Mouse (Mus musculus) MEL (cell line): Measurements from ENCODE around the gene Tmem182. TPM values are rescaled to one million over a fixed set of nuclear protein-coding genes. Genes with fewer than 3 reads are reported as not detected.

Source experiments
- DNase-seq: peaks from one replicate; pipeline ENCODE4 v3.0.0; 2011; ENCODE audit warnings: low read depth, low spot score
- H3K27ac ChIP-seq: 2 replicates; pipeline ENCODE4 v1.5.1; 2012; ENCODE audit warnings: low read depth, mild to moderate bottlenecking, control low read depth, low read length, moderate library complexity; ENCODE audit not compliant: control insufficient read depth
- H3K27me3 ChIP-seq, 2 experiments: fragments of 150-350 bp in 1 of 2; sonication (generic) in 1 of 2; 2 replicates each; pipeline ENCODE4 v1.6.1; 2012; ENCODE audit warnings: low read length in 2 of 2, mild to moderate bottlenecking in 2 of 2, improper control_type of control experiment in 1 of 2, moderate library complexity in 1 of 2; ENCODE audit not compliant: insufficient read depth in 2 of 2, control insufficient read depth in 1 of 2
- H3K36me3 ChIP-seq, 2 experiments: 2 replicates each; pipeline ENCODE4 v1.6.1; 2012 to 2014; ENCODE audit warnings: low read length in 2 of 2, improper control_type of control experiment in 1 of 2, inconsistent platforms in 1 of 2, mild to moderate bottlenecking in 1 of 2; ENCODE audit not compliant: insufficient read depth in 2 of 2, control insufficient read depth in 1 of 2
- H3K4me1 ChIP-seq, 2 experiments: fragments of 150-350 bp in 1 of 2; sonication (generic) in 1 of 2; 2 replicates each; pipeline ENCODE4 v1.6.1; 2012; ENCODE audit warnings: low read length in 2 of 2, improper control_type of control experiment in 1 of 2, mild to moderate bottlenecking in 1 of 2; ENCODE audit not compliant: insufficient read depth in 2 of 2, control insufficient read depth in 1 of 2
- H3K4me3 ChIP-seq, 2 experiments: fragments of 150-350 bp in 1 of 2; sonication (generic) in 1 of 2; 2 replicates each; pipeline ENCODE4 v1.5.1; 2012; ENCODE audit warnings: low read depth in 2 of 2, low read length in 2 of 2, mild to moderate bottlenecking in 2 of 2, moderate library complexity in 2 of 2, control low read depth in 1 of 2, improper control_type of control experiment in 1 of 2; ENCODE audit not compliant: control insufficient read depth in 1 of 2, insufficient read depth in 1 of 2
- H3K79me2 ChIP-seq: 2 replicates; pipeline ENCODE4 v1.6.1; 2012; ENCODE audit warnings: mild to moderate bottlenecking, low read length, moderate library complexity; ENCODE audit not compliant: control insufficient read depth, poor library complexity, insufficient read depth
- H3K9ac ChIP-seq: 2 replicates; pipeline ENCODE4 v1.6.1; 2012; ENCODE audit warnings: low read depth, mild to moderate bottlenecking, control low read depth, low read length, moderate library complexity; ENCODE audit not compliant: control insufficient read depth, poor library complexity, severe bottlenecking
- H3K9me3 ChIP-seq: fragments of 150-350 bp; sonication (generic); replicated peaks from 2 replicates; pipeline ENCODE4 v1.6.1; 2012; ENCODE audit warnings: mild to moderate bottlenecking, low read length, improper control_type of control experiment, moderate library complexity; ENCODE audit not compliant: insufficient read depth
- BHLHE40 ChIP-seq: IDR thresholded peaks from 2 replicates; pipeline ENCODE4 v1.6.1; 2012; ENCODE audit warnings: low read depth, mild to moderate bottlenecking, inconsistent platforms, low read length, improper control_type of control experiment, borderline replicate concordance
- E2F4 ChIP-seq: IDR thresholded peaks from 2 replicates; pipeline ENCODE4 v1.6.1; 2011; ENCODE audit warnings: low read depth, low read length, improper control_type of control experiment, borderline replicate concordance
- ETS1 ChIP-seq: IDR thresholded peaks from 2 replicates; pipeline ENCODE4 v1.6.1; 2012; ENCODE audit warnings: low read depth, mild to moderate bottlenecking, inconsistent platforms, low read length, improper control_type of control experiment, moderate library complexity
- GABPA ChIP-seq: IDR thresholded peaks from 2 replicates; pipeline ENCODE4 v1.6.1; 2012; ENCODE audit warnings: low read depth, mild to moderate bottlenecking, inconsistent platforms, low read length, improper control_type of control experiment, moderate library complexity
- GATA1 ChIP-seq: IDR thresholded peaks from 2 replicates; pipeline ENCODE4 v1.6.1; 2011; ENCODE audit warnings: low read depth, low read length, improper control_type of control experiment
- HCFC1 ChIP-seq: IDR thresholded peaks from 2 replicates; pipeline ENCODE4 v1.6.1; 2012; ENCODE audit warnings: low read depth, mild to moderate bottlenecking, inconsistent platforms, low read length, improper control_type of control experiment, moderate library complexity
- JUND ChIP-seq: IDR thresholded peaks from 2 replicates; pipeline ENCODE4 v1.6.1; 2011; ENCODE audit warnings: low read depth, mild to moderate bottlenecking, improper control_type of control experiment, low read length
- MAX ChIP-seq: IDR thresholded peaks from 2 replicates; pipeline ENCODE4 v1.6.1; 2011; ENCODE audit warnings: low read length, improper control_type of control experiment
- MAZ ChIP-seq: IDR thresholded peaks from 2 replicates; pipeline ENCODE4 v1.6.1; 2012; ENCODE audit warnings: low read depth, mild to moderate bottlenecking, inconsistent platforms, low read length, improper control_type of control experiment
- MYB ChIP-seq: IDR thresholded peaks from 2 replicates; pipeline ENCODE4 v1.6.1; 2011; ENCODE audit warnings: mild to moderate bottlenecking, low read depth, low read length, improper control_type of control experiment
- MYC ChIP-seq: IDR thresholded peaks from 2 replicates; pipeline ENCODE4 v1.6.1; 2011; ENCODE audit warnings: low read depth, mild to moderate bottlenecking, low read length, improper control_type of control experiment, moderate library complexity
- NRF1 ChIP-seq: IDR thresholded peaks from 2 replicates; pipeline ENCODE4 v1.6.1; 2014; ENCODE audit warnings: low read depth, mild to moderate bottlenecking, inconsistent platforms, low read length, improper control_type of control experiment, moderate library complexity; ENCODE audit not compliant: poor library complexity, insufficient read depth, severe bottlenecking
- POLR2AphosphoS2 ChIP-seq: IDR thresholded peaks from 2 replicates; pipeline ENCODE4 v1.6.1; 2011; ENCODE audit warnings: low read length, improper control_type of control experiment
- RAD21 ChIP-seq: IDR thresholded peaks from 2 replicates; pipeline ENCODE4 v1.6.1; 2011; ENCODE audit warnings: mild to moderate bottlenecking, low read depth, low read length, improper control_type of control experiment
- TAL1 ChIP-seq: IDR thresholded peaks from 2 replicates; pipeline ENCODE4 v1.6.1; 2012; ENCODE audit warnings: mild to moderate bottlenecking, inconsistent platforms, low read length, moderate library complexity, mixed read lengths
- TBP ChIP-seq: IDR thresholded peaks from 2 replicates; pipeline ENCODE4 v1.8.0; 2011; ENCODE audit warnings: low read depth, low read length, improper control_type of control experiment
- UBTF ChIP-seq: IDR thresholded peaks from 2 replicates; pipeline ENCODE4 v1.6.1; 2012; ENCODE audit warnings: low read depth, mild to moderate bottlenecking, inconsistent platforms, low read length, improper control_type of control experiment, moderate library complexity, borderline replicate concordance; ENCODE audit not compliant: insufficient read depth
- USF1 ChIP-seq: IDR thresholded peaks from 2 replicates; pipeline ENCODE4 v1.6.1; 2014; ENCODE audit warnings: low read depth, mild to moderate bottlenecking, inconsistent platforms, low read length, improper control_type of control experiment, moderate library complexity
- ZC3H11A ChIP-seq: IDR thresholded peaks from 2 replicates; pipeline ENCODE4 v1.6.1; 2012; ENCODE audit warnings: low read depth, mild to moderate bottlenecking, inconsistent platforms, low read length, improper control_type of control experiment
- ZKSCAN1 ChIP-seq: IDR thresholded peaks from 2 replicates; pipeline ENCODE4 v1.6.1; 2012; ENCODE audit warnings: low read depth, mild to moderate bottlenecking, inconsistent platforms, low read length, improper control_type of control experiment, moderate library complexity
- ZMIZ1 ChIP-seq: IDR thresholded peaks from 2 replicates; pipeline ENCODE4 v1.6.1; 2012; ENCODE audit warnings: low read depth, mild to moderate bottlenecking, inconsistent platforms, low read length, improper control_type of control experiment, moderate library complexity
- ZNF384 ChIP-seq: IDR thresholded peaks from 2 replicates; pipeline ENCODE4 v1.6.1; 2012; ENCODE audit warnings: low read depth, mild to moderate bottlenecking, inconsistent platforms, low read length, improper control_type of control experiment
- polyA plus RNA-seq, 2 experiments: library from polyadenylated mRNA; stranded (reverse) in 1 of 2; unstranded in 1 of 2; fragments of >175 nt in 1 of 2; fragments of >200 nt in 1 of 2; gene quantifications; 2 replicates each; pipeline versions ENCODE4 v1.2.1 to v1.2.4; 2012; ENCODE audit warnings: low replicate concordance in 2 of 2, low read depth in 1 of 2; ENCODE audit not compliant: insufficient read length in 2 of 2, insufficient read depth in 1 of 2, missing spikeins in 1 of 2
- total RNA-seq: library from RNA; depleted of rRNA; stranded (reverse); fragments of 300-350 nt; gene quantifications from 2 replicates; pipeline ENCODE4 v1.2.3, GENCODE M21; 2012

Gene Tmem182
- total and polyA plus RNA-seq, 3 experiments, result not detected

- H3K79me2 ChIP-seq, result no peaks in the 10 kb centered on the region
- no peak overlapping the region for H3K9ac ChIP-seq
- TF ChIP-seq BHLHE40 (no peak), POLR2AphosphoS2 (no peak), E2F4 (no peak), TBP (no peak), USF1 (no peak), MYC (no peak), ZMIZ1 (no peak)
- H3K36me3 ChIP-seq, result no peaks in the 10 kb centered on the region
- no peaks in the 10 kb centered on the region for H3K9me3 ChIP-seq
- no peak for DNase-seq
- no peaks in the 10 kb centered on the region for H3K4me1 ChIP-seq
- H3K4me3 ChIP-seq, result no peak overlapping the region
- no peak overlapping the region for H3K27ac ChIP-seq
- H3K27me3 ChIP-seq, result no peaks in the 10 kb centered on the region; a peak in 1 of 4 replicates
Observed at GRCm38 (mm10) chr1:40867651-40868050, 62.2 kb downstream of the Tmem182 start.

- DNase-seq, result no peak
- H3K4me3 ChIP-seq, result no peak overlapping the region
Observed at GRCm38 (mm10) chr1:40873760-40874455, 68.5 kb downstream of the Tmem182 start.

GRCm38 (mm10) chr1:40874456-40875375 lies 69.3 kb downstream of the Tmem182 start:
- no peak overlapping the region for H3K4me3 ChIP-seq
- no peaks in the 10 kb centered on the region for H3K4me1 ChIP-seq
- no peaks in the 10 kb centered on the region for H3K9me3 ChIP-seq
- H3K27ac ChIP-seq, result no peak overlapping the region
- no peaks in the 10 kb centered on the region for H3K36me3 ChIP-seq
- no peaks in the 10 kb centered on the region; a peak in 1 of 4 replicates for H3K27me3 ChIP-seq
- no peak for DNase-seq
- H3K79me2 ChIP-seq, result no peaks in the 10 kb centered on the region
- TF ChIP-seq ZC3H11A, result no peak
- no peak for TF ChIP-seq ZMIZ1
- TF ChIP-seq NRF1, result no peak
- no peak for TF ChIP-seq ETS1
- no peak for TF ChIP-seq POLR2AphosphoS2
- no peak for TF ChIP-seq TBP
- no peak for TF ChIP-seq ZKSCAN1
- TF ChIP-seq RAD21, result no peak
- no peak for TF ChIP-seq HCFC1
- TF ChIP-seq GABPA, result no peak
- TF ChIP-seq MYC, result no peak
- no peak for TF ChIP-seq MAX
- no peak for TF ChIP-seq TAL1
- TF ChIP-seq MAZ, result no peak
- no peak for TF ChIP-seq GATA1
- TF ChIP-seq MYB, result no peak
- TF ChIP-seq JUND, result no peak
- no peak for TF ChIP-seq UBTF
- TF ChIP-seq, all 39 proteins: peak for 0
- H3K9ac ChIP-seq, result no peak overlapping the region

More at GRCm38 (mm10) chr1:40873760-40874455, 68.5 kb downstream of the Tmem182 start:
- Histone ChIP-seq H3K36me3 (no peaks in the 10 kb centered on the region), H3K4me1 (no peaks in the 10 kb centered on the region), H3K27ac (no peak overlapping the region), H3K79me2 (no peaks in the 10 kb centered on the region), H3K9me3 (no peaks in the 10 kb centered on the region), H3K27me3 (no peaks in the 10 kb centered on the region; a peak in 1 of 4 replicates), H3K9ac (no peak overlapping the region)
- TF ChIP-seq ZNF384 (no peak), ZKSCAN1 (no peak), E2F4 (no peak)
